Mouse (Mus musculus): Measurements from ENCODE around the gene Usp19. TPM values are rescaled to one million over a fixed set of nuclear protein-coding genes. Genes with fewer than 3 reads are reported as not detected.

Usp19 gene
- total RNA-seq, 2 experiments from 2014 or later, result 127 to 155 TPM

- no peak for DNase-seq (ENCODE audit: extremely low spot score in 1 of 2, low spot score in 1 of 2)
Measured at GRCm38 (mm10) chr9:108463713-108464112, 26.7 kb upstream of the Usp19 start.

- DNase-seq (ENCODE audit: extremely low spot score in 1 of 2, low spot score in 1 of 2), result no peak
Measured at GRCm38 (mm10) chr9:108466219-108466618, 24.2 kb upstream of the Usp19 start.

GRCm38 (mm10) chr9:108469430-108469829, 21.0 kb upstream of the Usp19 start:
- DNase-seq (ENCODE audit: extremely low spot score in 1 of 2, low spot score in 1 of 2), result no peak

- DNase-seq (ENCODE audit: extremely low spot score in 1 of 2, low spot score in 1 of 2), result no peak
Measured at GRCm38 (mm10) chr9:108469845-108470244, 20.6 kb upstream of the Usp19 start.

- DNase-seq (ENCODE audit: extremely low spot score in 1 of 2, low spot score in 1 of 2), result no peak
Measured at GRCm38 (mm10) chr9:108474528-108474927, 15.9 kb upstream of the Usp19 start.

GRCm38 (mm10) chr9:108478638-108479156, 11.7 kb upstream of the Usp19 start:
- DNase-seq (ENCODE audit: extremely low spot score in 1 of 2, low spot score in 1 of 2), result peak in 1 of 2 experiments; percentile 42

- no peak for DNase-seq (ENCODE audit: extremely low spot score in 1 of 2, low spot score in 1 of 2)
Measured at GRCm38 (mm10) chr9:108479241-108479640, 11.2 kb upstream of the Usp19 start.

GRCm38 (mm10) chr9:108479721-108480351, 10.6 kb upstream of the Usp19 start, which contains the start of gene Lamb2:
Gene Lamb2, plus strand, starts transcription at chr9:108479736.
- no peak for DNase-seq (ENCODE audit: extremely low spot score in 1 of 2, low spot score in 1 of 2)

- no peak for DNase-seq (ENCODE audit: extremely low spot score in 1 of 2, low spot score in 1 of 2)
Measured at GRCm38 (mm10) chr9:108480813-108481519, 9.4 kb upstream of the Usp19 start.

GRCm38 (mm10) chr9:108481520-108482210, 8.7 kb upstream of the Usp19 start:
- no peak for DNase-seq (ENCODE audit: extremely low spot score in 1 of 2, low spot score in 1 of 2)

- no peak for DNase-seq (ENCODE audit: extremely low spot score in 1 of 2, low spot score in 1 of 2)
Measured at GRCm38 (mm10) chr9:108483051-108483790, 7.2 kb upstream of the Usp19 start.

GRCm38 (mm10) chr9:108484021-108484420, 6.4 kb upstream of the Usp19 start:
- no peak for DNase-seq (ENCODE audit: extremely low spot score in 1 of 2, low spot score in 1 of 2)

- no peak for DNase-seq (ENCODE audit: extremely low spot score in 1 of 2, low spot score in 1 of 2)
Measured at GRCm38 (mm10) chr9:108485301-108485875, 5.0 kb upstream of the Usp19 start.

GRCm38 (mm10) chr9:108486973-108487530, 3.4 kb upstream of the Usp19 start:
- DNase-seq (ENCODE audit: extremely low spot score in 1 of 2, low spot score in 1 of 2), result no peak

- no peak for DNase-seq (ENCODE audit: extremely low spot score in 1 of 2, low spot score in 1 of 2)
Measured at GRCm38 (mm10) chr9:108488403-108488802, 2.0 kb upstream of the Usp19 start.

GRCm38 (mm10) chr9:108489215-108489614, 1.2 kb upstream of the Usp19 start:
- no peak for DNase-seq (ENCODE audit: extremely low spot score in 1 of 2, low spot score in 1 of 2)

- DNase-seq (ENCODE audit: extremely low spot score in 1 of 2, low spot score in 1 of 2), result no peak
Measured at GRCm38 (mm10) chr9:108489702-108490558, 472 bp upstream of the Usp19 start.

GRCm38 (mm10) chr9:108491286-108491580, 831 bp downstream of the Usp19 start:
- no peak for DNase-seq (ENCODE audit: extremely low spot score in 1 of 2, low spot score in 1 of 2)
